Mouse (Mus musculus) layer of hippocampus, adult 11-12 months (tissue): ENCODE measurements at regions not wholly inside any gene's neighbourhood (a gene's known extent, or its start where the extent isn't known, plus 50 kb on each side); places are given as distances from the start of the nearest gene placed in this dataset.

Source experiments
- DNase-seq: peaks from one replicate; pipeline ENCODE4 v3.0.0; 2022; ENCODE audit warnings: low spot score

- no peak for DNase-seq
These were observed 87.5 kb upstream of the Phactr1 start for GRCm38 (mm10) chr13:42592945-42593344.

DNA sequence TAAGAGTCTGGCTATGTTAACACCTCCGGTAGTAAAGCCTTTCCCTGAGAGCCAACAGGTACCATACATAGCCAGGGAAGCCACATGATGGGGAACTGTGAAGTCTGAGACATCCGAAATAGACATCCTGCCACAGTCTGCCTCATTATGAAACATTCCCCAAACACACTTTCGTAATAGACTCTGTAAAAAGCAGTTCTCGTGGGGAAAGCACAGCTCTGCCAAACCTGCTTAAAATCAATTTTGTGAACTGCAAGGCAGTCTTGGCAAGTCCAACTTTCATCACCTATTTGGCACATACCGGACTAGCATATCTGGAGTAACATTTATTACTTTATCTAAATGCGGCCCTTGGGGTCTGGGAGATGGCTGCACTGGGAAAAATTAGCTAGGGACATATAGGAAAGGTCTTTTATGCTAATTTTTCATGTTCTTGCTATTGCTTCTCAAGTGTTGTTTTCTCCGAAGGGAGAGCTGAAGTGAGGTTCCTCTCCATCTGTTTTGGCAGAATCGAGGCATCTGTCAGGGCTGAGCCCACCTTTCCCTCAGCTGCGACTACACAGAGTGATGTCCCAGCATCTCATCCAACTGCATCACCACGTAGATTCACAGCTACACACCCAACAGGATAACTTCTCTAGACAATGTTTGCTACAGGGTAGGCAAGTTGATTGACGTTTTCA, 86.8 kb upstream of the Phactr1 start:
- DNase-seq = peak; percentile 35

GRCm38 (mm10) chr13:42595180-42595579, 85.2 kb upstream of the Phactr1 start:
- no peak for DNase-seq

GRCm38 (mm10) chr13:42597781-42598180, 82.6 kb upstream of the Phactr1 start:
- DNase-seq = peak; percentile 38

- DNase-seq = no peak
These were observed 77.1 kb upstream of the Phactr1 start for GRCm38 (mm10) chr13:42603308-42603707.

DNA sequence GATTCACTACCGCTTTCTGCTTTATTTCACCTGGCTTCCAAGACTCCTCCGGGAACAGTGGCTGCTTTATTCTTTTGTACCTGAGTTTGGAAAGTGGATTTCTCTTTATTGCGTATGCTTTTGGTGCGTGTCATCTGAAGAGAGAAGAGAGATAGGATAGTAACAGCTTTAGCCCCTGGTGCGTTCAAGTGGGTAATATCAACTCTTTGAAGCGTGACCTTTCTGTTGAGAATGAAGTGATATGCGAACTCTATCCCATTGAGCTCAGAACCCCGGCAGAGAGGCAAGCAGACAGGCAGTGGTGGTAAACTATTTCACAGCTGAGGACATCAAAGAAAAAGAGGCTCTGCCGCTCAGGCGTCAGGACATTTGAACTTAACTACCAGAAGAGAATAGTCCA, 72.7 kb upstream of the Phactr1 start:
- DNase-seq = no peak

- DNase-seq = peak; percentile 20
These were observed 71.5 kb upstream of the Phactr1 start for GRCm38 (mm10) chr13:42608963-42609362.

GRCm38 (mm10) chr13:42613326-42613725, 67.1 kb upstream of the Phactr1 start:
- no peak for DNase-seq

- DNase-seq = peak; percentile 30
These were observed 64.6 kb upstream of the Phactr1 start for GRCm38 (mm10) chr13:42615826-42616225.

DNA sequence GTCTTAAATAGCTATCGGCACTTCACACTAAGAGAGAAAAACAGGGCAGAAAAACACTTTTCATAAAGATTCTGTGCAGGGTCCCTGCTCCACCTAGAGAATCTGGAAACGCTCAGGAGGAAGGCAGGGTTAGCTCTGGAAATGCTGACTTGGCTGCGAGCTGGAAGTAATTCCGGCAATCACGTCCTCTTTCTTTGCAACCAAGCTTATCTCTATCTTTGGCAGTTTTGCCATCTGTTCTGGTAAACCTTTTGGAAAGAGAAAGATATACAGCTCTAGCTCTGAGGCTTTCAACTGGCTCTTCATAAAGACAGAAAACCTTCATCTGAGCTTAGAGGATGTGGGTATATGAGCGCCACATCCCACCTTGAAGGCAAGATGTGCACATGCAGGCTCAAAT, 63.2 kb upstream of the Phactr1 start:
- DNase-seq = peak; percentile 19

DNA sequence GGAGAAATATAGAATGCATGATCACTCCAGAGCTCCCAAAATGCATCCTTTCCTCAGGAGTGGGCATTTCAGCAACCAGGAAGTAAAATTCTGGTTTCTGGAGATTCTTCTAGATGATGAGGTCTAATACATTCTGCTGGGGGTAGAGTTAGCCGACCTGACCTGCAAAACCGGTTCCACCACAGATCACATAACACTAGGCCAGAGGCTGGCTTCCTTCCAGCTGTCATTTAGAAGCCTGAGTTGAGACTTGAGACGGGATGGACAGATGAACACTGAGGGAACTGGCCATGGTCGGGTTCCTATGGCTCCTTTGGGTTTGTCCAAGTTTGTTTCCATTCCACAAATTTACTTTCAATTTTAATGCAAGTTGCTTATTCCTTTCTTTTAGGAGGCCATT, 62.6 kb upstream of the Phactr1 start:
- DNase-seq = no peak

GRCm38 (mm10) chr13:42619555-42620280, 60.7 kb upstream of the Phactr1 start:
- no peak for DNase-seq

- peak; percentile 58 for DNase-seq
These were observed 56.9 kb upstream of the Phactr1 start for GRCm38 (mm10) chr13:42623491-42623890.
